Mouse (Mus musculus): ENCODE measurements around the gene Rapgef2.
A peak's percentile ranks its signal among the peaks of the same experiment; 100 is the strongest.

The Rapgef2 gene

GRCm38 (mm10) chr3:79283976-79284375 lies 2.3 kb downstream of the Rapgef2 start:
- no peak for DNase-seq (ENCODE audit: low spot score in 2 of 2)

GRCm38 (mm10) chr3:79283031-79283430 lies 3.3 kb downstream of the Rapgef2 start:
- DNase-seq (ENCODE audit: low spot score in 2 of 2): no peak

- DNase-seq (ENCODE audit: low spot score in 2 of 2): no peak
Observed at GRCm38 (mm10) chr3:79275856-79276645, 10.3 kb downstream of the Rapgef2 start.

GRCm38 (mm10) chr3:79273350-79273749 lies 13.0 kb downstream of the Rapgef2 start:
- no peak for DNase-seq (ENCODE audit: low spot score in 2 of 2)

GRCm38 (mm10) chr3:79272939-79273338 lies 13.4 kb downstream of the Rapgef2 start:
- no peak for DNase-seq (ENCODE audit: low spot score in 2 of 2)

- DNase-seq (ENCODE audit: low spot score in 2 of 2): no peak
Observed at GRCm38 (mm10) chr3:79270980-79271555, 15.2 kb downstream of the Rapgef2 start.

- DNase-seq (ENCODE audit: low spot score in 2 of 2): no peak
Observed at GRCm38 (mm10) chr3:79269872-79270271, 16.4 kb downstream of the Rapgef2 start.

GRCm38 (mm10) chr3:79266976-79267375 lies 19.3 kb downstream of the Rapgef2 start:
- DNase-seq (ENCODE audit: low spot score in 2 of 2): no peak

GRCm38 (mm10) chr3:79261816-79262316 lies 24.5 kb downstream of the Rapgef2 start:
- no peak for DNase-seq (ENCODE audit: low spot score in 2 of 2)

GRCm38 (mm10) chr3:79254023-79254422 lies 32.3 kb downstream of the Rapgef2 start:
- DNase-seq (ENCODE audit: low spot score in 2 of 2): no peak

- DNase-seq (ENCODE audit: low spot score in 2 of 2): no peak
Observed at GRCm38 (mm10) chr3:79253416-79253815, 32.9 kb downstream of the Rapgef2 start.

- no peak for DNase-seq (ENCODE audit: low spot score in 2 of 2)
Observed at GRCm38 (mm10) chr3:79252921-79253394, 33.4 kb downstream of the Rapgef2 start.

- DNase-seq (ENCODE audit: low spot score in 2 of 2): no peak
Observed at GRCm38 (mm10) chr3:79249955-79250354, 36.4 kb downstream of the Rapgef2 start.

GRCm38 (mm10) chr3:79248659-79249235 lies 37.6 kb downstream of the Rapgef2 start:
- no peak for DNase-seq (ENCODE audit: low spot score in 2 of 2)

GRCm38 (mm10) chr3:79248208-79248607 lies 38.1 kb downstream of the Rapgef2 start:
- peak in 1 of 2 experiments; percentile 15 for DNase-seq (ENCODE audit: low spot score in 2 of 2)

GRCm38 (mm10) chr3:79244347-79244746 lies 42.0 kb downstream of the Rapgef2 start:
- DNase-seq (ENCODE audit: low spot score in 2 of 2): no peak

- DNase-seq (ENCODE audit: low spot score in 2 of 2): no peak
Observed at GRCm38 (mm10) chr3:79242922-79243705, 43.2 kb downstream of the Rapgef2 start.

- DNase-seq (ENCODE audit: low spot score in 2 of 2): no peak
Observed at GRCm38 (mm10) chr3:79242298-79242697, 44.0 kb downstream of the Rapgef2 start.

- DNase-seq (ENCODE audit: low spot score in 2 of 2): no peak
Observed at GRCm38 (mm10) chr3:79239066-79239462, 47.3 kb downstream of the Rapgef2 start.

GRCm38 (mm10) chr3:79238456-79239065 lies 47.8 kb downstream of the Rapgef2 start:
- DNase-seq (ENCODE audit: low spot score in 2 of 2): no peak

GRCm38 (mm10) chr3:79237619-79238342 lies 48.5 kb downstream of the Rapgef2 start:
- DNase-seq (ENCODE audit: low spot score in 2 of 2): no peak

All from urinary bladder, postnatal 36 days (tissue).